Mouse (Mus musculus) kidney, adult 18-20 months (tissue): Measurements from ENCODE around the gene Clrn2.

Experiments used
- DNase-seq: peaks from one replicate; pipeline ENCODE4 v3.0.0; 2021

The Clrn2 gene

GRCm38 (mm10) chr5:45454456-45454855, 905 bp downstream of the Clrn2 start:
- DNase-seq, result no peak

GRCm38 (mm10) chr5:45472880-45473450, 19.4 kb downstream of the Clrn2 start:
- no peak for DNase-seq

GRCm38 (mm10) chr5:45473521-45473920, 20.0 kb downstream of the Clrn2 start:
- DNase-seq, result no peak

GRCm38 (mm10) chr5:45474215-45474614, 20.7 kb downstream of the Clrn2 start:
- no peak for DNase-seq

DNA sequence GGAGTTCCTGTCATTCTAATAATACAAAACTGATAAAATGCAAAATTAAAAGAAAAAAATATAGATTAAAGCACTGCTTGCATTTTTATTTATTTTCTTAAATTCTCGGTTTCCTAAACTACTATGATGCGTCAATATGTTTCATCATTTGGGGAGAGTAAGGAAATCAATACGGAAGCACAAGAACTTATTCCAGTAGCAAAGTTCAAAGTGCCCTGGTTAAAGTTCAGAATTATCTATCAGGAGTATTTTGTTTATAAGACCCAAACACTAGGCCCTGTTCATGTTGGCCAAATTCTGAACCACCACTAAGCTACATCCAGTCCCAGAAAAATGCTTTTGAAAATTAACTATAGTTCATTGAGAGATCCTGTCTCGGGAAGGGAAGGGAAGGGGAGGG, 21.2 kb downstream of the Clrn2 start:
- no peak for DNase-seq

- DNase-seq, result no peak
Measured at GRCm38 (mm10) chr5:45475771-45476170, 22.2 kb downstream of the Clrn2 start.

DNA sequence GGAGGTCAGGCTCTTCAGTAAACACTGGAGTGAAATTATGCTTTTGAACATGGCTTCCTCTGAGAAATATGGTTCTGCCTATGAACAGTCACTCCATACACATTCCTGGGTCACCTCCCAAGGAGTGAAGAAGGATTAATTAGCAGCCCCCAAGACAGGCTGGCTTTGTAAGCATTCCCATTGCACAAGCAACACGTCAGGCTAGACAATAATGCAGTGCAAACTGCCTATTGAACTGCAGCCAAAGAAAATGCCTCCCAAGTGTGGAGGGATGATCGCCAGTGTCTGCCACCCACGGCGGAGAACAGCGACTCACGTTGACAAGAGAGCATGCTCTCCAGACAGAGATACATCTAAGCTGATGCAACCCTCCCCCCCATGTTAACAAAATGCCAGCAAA, 22.7 kb downstream of the Clrn2 start:
- DNase-seq, result no peak

- DNase-seq, result no peak
Measured at GRCm38 (mm10) chr5:45477601-45478000, 24.1 kb downstream of the Clrn2 start.

DNA sequence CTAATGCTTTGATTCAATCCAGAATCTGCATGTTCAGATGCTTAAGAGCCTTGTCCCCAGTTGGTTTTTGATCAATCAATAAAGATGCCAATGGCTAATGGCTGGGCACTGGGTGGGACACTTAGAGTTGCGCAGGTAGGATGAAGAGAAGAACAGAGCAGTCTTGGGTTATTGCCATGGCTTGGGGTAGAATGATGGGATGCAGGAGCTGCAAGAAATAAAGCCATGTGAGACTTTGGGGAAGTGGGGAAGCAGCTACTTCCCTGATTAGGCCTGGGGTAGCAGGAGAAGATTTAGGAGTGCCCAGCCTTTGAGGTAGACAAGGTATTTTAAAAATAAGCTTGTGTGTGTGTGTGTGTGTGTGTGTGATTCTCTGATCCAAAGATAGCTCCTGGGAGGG, 26.5 kb downstream of the Clrn2 start:
- DNase-seq, result no peak

- no peak for DNase-seq
Measured at GRCm38 (mm10) chr5:45481125-45481524, 27.6 kb downstream of the Clrn2 start.

DNA sequence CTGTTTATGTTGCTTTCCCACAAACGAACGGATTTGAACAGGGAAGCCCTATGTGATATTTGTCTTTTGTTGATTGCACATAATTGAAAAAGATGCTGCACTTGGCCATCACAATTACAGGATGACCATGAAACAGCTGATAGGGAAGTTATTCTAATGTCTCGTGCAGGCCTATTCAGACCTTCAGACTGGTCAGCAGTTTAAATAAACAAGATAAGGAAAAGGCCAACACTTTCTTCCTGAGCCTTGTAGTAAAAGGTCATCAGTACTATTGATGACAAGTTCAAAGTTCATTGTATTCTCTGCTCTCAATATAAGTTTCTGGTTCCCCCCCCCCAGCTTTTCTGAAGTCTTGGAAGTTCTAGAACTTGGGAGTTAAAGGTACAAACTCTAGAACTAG, 29.1 kb downstream of the Clrn2 start:
- no peak for DNase-seq

- DNase-seq, result no peak
Measured at GRCm38 (mm10) chr5:45483654-45484053, 30.1 kb downstream of the Clrn2 start.

DNA sequence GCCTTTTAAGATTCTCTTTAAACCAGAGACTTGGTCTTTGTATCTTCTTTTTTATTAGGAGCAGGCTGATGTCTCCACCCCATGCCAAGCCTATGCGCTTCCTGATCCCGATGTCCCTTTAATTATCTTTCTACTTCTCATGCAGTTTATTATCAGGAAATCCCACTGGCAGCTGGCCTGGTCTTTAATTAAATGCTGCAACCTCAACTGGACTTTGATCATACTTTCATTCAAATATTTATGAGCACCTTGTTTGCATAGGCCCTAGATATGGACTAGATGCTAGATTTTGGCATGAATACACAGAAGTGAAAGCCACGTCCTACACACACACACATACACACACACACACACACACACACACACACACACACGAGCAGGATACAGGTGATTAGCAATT, 38.2 kb downstream of the Clrn2 start:
- DNase-seq, result no peak

GRCm38 (mm10) chr5:45493191-45494092, 39.9 kb downstream of the Clrn2 start, which contains the start of gene Lap3:
TSS of gene Lap3 (plus strand) at chr5:45493374.
- peak; percentile 100 for DNase-seq

DNA sequence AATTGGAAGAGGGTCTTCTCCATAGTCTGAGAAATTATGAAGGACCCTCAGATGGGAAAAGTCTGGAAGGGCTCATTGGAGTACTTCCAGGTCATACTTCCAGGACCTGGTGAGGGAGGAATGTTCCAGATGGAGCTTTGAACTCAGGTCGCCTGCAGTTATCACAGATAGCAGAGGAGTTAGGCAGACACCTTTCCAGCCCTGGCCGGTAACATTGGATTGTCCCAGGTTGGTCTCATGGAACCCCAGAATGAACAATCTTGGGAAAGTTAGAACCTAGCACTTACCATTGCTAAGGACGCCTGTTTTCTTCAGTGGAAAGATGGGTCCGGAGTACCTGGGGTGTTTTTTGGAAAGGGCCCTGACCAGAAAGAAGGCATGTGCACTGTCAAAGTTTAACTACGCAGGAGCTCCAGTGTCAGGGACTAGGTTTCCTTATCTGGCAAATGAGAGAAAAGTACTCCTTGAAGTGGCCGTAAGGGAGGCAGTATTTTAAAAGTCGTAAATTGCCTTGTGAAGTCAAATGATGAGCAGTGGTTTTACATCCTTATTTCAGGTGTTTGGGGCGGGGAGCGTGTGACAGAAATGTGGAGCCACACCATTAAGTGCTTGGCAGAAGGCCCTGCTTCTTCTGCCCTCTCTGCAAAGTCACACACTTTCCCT, 40.7 kb downstream of the Clrn2 start:
- DNase-seq, result no peak

- DNase-seq, result no peak
Measured at GRCm38 (mm10) chr5:45495429-45495975, 42.0 kb downstream of the Clrn2 start.

GRCm38 (mm10) chr5:45496042-45496441, 42.5 kb downstream of the Clrn2 start:
- DNase-seq, result no peak

DNA sequence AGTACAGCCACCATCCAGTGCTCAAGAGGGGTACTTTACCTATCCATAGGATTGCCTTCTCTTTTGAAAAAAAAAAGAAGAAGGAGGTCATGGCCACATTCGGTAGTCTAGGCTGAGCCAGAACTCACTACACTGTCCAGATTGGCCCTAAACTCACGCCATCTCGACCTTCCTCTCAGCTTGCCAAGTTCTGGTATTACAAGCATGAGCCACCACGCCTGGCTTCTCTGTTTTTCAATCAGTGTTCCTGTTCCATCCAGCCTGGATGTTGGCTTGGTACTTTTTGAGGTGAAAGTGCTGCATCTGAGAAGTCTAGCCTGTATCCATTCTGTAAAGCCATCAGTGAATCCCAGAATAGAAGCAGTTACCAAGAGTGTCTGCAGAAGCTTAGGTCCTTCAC, 42.9 kb downstream of the Clrn2 start:
- no peak for DNase-seq

- no peak for DNase-seq
Measured at GRCm38 (mm10) chr5:45496930-45497550, 43.5 kb downstream of the Clrn2 start.

DNA sequence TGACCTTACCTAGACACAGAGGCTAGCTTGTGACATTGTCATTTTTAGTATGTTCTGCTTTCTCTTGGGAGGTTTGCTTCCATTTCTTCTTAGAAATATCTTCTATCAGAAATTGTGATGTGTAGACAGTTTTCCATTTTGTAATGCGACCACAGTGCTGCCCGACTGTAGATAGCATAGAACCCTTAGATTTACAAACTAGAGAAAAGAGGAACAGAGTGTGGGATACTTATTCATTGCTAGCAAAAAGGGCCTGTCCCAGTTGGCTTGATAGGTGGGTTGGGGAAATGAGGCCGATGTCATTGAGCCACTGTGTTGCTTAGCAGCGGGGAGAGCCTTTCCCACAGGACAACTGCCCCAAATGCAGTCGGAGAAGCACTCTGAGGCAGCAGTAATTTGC, 44.0 kb downstream of the Clrn2 start:
- DNase-seq, result no peak

GRCm38 (mm10) chr5:45510071-45510470, 56.5 kb downstream of the Clrn2 start:
- no peak for DNase-seq

DNA sequence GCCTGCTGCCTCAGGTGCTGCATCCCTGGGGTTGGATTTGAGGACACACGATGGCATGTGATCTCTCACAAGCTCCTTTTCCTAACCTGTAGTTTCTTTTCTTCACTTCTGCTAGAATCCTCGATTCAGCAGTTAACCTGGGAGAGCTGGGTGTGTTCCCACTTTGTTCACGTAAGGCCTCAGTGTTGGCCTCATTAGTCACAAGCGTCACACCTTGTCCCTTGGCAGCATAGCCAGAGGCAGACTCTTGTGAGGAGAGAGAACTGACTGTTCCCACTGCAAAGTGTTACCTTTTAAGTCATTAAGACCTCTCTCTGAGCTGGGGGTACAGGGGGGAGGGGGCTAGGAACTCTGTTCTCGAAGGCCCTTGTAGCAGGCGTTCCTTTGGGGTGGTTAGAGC, 59.4 kb downstream of the Clrn2 start:
- no peak for DNase-seq

GRCm38 (mm10) chr5:45513511-45513910, 60.0 kb downstream of the Clrn2 start:
- DNase-seq, result no peak
